Mouse (Mus musculus) ovary, adult 18-20 months (tissue): ENCODE results near the gene Entpd5.

Source experiments
- DNase-seq: peaks from one replicate; pipeline ENCODE4 v3.0.0; 2022; ENCODE audit warnings: low spot score, mixed read lengths

The Entpd5 gene

DNA sequence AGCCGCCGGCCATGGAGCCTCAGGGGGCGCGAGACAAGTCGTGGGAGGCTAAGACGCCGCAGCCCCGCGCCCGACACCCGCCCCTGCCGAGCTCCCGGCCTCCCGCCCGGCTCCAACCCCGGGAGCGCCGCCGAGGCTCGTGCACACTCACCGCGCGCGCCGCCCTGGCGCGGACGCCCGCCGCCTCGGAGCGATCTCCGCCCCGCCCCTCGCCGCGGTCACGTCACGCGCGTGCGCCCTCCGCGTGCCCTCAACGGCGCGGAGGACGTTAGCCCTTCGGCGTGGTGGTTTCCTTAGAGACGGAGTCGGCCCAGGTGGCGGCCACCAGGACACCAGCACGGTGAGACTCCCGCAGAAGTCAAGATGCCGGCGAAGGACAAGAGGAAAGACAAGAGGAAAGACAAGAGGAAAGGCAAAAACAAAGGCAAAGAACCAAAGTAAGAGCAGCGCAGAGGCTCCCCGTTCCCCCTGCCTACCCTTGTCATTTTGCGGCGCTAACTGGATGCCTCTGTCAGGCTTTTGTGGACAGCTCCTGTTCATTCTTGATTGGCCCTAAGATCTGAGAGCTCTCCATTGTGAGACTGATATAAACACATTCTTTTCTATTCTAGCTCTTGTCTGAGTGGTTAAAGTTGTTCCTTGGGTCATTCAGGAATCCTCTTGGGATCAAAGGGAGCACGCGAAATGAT is at the start of gene Entpd5, which contains the start of gene Bbof1:
Entpd5 (minus strand) TSS at position 211 of the 689 bp plus-strand sequence.
Bbof1 (plus strand) TSS at position 253 of the 689 bp plus-strand sequence.
- DNase-seq, result peak; percentile 72

DNA sequence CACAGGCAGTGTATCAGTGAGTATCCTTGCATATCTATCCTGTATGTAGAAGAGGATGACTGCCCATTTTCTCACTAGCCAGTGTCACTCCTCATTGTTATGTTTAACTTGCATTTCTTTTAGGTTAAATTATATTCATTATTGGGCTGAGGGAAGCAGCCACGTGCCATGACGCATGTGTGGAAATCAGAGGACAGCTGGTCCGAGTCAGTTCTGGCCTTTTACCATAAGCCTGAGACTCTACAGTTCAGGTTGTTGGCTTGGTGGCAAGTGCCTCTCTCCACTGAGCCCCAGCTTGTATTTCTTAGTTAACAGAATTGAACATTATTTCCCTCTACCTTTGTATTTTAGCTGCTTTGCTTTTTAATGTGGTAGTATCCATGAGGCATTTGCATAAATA is 48.1 kb upstream of the Entpd5 start:
- no peak for DNase-seq

DNA sequence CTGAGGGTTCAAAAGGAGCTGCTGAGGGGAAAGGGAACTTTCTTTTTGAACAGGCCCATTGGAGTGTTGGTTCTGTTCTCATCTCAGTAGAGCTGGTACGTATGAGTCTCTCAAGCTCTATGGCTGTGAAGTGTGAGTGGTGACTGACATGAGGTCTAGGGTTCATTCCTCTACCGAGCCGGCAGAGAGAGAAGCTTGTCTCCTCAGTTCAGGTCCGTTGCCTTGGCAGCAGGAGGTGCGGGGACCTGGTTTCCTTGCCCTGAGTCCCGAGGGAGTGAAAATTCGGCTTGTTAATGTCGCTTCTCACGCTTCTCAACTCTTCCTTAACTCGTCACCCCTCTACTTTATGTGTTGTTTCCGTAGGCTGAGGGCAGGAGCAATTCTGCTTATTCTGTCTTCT is 43.0 kb upstream of the Entpd5 start:
- DNase-seq, result no peak

DNA sequence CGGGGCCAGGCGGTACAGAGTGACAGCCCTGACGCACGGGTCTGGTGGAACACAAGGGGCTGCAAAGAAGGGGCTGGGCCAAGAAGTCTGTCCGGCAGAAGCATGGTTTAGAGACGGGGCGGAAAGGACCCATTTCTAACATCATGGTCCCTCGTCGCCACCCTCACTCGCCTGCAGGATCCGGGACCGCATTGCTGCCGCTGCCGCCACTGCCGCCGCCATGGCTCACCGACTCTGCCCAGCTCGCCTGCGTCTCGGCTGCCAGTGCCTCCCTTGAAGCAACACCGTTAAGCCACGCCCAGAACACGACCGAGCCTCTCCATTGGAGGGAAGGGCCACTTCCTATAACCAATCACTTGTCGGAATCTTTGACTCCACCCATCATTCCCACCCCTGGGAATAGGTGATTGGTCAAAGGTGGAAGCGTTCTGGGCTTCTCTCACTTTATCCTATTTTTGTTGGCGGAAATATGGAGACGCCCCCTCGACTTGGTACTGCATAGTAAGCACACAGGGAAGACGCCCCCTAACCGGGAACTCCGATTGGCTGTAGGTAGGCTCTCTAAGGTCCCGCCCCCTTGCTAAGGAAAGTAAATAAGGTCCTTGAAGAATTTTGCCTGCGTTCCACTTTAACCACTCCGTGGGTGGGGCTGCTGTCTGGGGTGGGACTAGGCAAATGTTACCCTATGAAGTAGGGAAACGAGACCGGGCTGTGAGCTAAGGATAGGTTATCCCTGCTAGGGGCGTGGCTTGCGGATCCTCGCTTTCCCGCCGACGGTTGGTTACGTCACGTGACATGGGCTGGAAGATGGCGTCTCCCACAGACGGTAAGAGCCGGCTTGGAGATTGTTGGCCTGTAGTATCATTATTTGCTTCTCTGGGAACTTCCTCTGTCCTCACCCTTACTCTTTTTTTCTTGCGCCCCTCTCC is 42.2 kb upstream of the Entpd5 start, which contains the start of the genes Aldh6a1 and Lin52:
Aldh6a1 (minus strand) TSS at position 287 of the 929 bp plus-strand sequence.
Lin52 (plus strand) TSS at position 705 of the 929 bp plus-strand sequence.
- DNase-seq, result peak; percentile 98

DNA sequence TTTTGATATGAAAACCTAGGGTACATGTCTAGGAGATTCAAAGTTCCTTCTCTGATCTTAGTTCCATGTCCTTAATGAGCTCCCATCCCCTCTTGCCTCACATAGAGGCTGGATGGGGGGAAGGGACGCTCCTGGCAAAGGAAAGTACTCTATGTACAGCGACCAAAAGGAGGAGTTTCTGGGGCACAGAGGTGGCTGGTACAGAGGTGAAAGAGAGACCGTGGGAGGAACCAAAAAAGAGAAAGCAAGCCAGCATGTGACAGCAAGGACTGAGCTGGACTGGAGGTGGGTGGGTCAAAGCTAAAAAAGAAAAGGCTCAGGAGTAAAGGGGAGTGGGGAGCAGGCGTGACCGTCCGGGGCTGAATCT is 41.5 kb upstream of the Entpd5 start:
- DNase-seq, result peak; percentile 33

DNA sequence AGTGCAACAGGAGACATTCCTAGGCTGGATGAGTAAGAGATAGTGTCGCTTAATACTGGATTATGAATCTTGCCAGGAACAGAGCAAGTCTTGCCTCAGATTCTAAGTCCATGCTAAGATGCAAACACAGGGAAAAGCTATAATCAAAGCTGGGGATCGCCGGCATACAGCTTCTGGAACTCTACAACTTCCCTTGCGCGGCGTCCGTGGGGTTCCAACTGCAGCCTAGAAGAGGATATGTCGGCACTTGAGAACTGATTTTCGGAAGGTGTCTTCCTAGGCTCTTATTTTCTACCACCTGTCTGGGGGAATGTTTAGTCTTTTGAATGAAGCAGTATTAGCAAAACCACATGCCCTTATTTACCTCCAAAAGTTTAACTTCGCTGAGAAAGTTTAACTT is 41.1 kb upstream of the Entpd5 start:
- no peak for DNase-seq

DNA sequence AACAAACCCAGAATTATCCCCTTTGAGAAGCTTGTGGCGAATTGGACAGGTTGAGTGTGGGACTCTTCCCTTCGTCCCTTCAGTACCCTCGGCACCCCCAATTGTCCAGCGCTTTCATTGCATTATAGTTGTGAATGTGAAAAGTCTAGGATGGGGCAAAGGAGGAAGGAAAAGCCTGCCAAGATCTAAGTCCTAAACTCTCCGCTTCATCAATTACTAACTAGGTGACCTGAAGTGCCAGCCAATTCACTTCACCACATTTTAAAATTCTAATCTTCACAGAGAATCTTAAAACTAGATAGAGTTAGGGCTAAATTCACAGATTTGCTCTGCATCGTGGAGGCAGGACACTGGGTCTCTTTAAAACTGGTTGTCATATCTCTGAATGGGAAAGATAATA is 39.4 kb upstream of the Entpd5 start:
- no peak for DNase-seq

DNA sequence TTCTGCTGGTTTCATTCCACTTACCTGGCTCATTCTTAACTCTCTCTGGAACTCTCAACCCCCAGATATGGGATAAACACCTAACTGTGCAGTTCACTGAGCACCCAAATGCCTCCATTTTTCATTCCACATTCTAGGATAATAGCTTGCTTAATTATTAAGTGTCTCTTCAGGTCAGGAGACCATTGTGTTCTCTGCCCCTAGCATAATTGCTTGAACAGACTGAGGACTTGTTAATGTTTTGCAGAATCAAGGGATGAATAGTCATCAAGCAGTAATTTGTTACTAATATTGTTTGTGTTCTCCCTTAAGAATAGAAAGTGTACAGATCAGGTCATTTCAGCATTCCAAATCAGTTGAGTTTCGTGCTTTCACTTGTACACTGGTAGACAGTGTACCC is 38.6 kb upstream of the Entpd5 start:
- no peak for DNase-seq

DNA sequence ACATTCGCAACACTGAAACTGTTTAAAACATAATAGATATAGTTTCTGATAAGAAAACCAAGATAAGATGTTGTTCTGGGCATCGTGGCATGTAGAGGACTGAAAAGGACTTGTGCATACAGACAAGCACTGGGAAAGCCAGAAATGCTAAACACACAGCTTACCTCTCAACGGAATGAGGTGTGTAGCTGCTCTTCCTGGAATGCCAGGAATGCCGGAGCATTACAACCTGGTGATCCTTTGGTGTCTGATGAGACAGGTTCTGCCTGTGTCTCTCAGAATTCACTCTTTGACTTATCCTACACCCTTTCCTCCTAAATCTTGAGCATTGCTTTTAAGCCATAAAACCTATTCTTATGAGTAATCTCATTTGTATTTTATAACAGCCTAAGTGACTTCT is 33.7 kb upstream of the Entpd5 start:
- DNase-seq, result no peak

DNA sequence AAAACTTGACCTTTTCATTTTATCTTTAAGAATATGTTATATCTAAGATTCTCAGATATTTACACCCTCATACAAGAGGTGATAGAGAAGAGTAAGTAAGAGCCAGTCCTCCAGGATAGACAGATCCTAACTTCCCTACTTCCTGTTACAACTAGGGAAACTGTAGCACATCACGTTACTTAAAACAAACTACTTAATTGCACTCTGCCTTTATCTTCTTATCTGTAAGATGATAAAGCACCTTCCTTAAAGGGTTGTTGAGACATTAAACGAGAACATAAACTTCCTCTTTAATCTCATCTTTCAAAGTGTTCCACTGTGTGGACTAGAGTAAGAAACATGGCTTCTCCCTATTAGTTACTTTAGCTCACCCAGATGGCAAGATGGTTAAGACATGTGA is 29.9 kb upstream of the Entpd5 start:
- no peak for DNase-seq

DNA sequence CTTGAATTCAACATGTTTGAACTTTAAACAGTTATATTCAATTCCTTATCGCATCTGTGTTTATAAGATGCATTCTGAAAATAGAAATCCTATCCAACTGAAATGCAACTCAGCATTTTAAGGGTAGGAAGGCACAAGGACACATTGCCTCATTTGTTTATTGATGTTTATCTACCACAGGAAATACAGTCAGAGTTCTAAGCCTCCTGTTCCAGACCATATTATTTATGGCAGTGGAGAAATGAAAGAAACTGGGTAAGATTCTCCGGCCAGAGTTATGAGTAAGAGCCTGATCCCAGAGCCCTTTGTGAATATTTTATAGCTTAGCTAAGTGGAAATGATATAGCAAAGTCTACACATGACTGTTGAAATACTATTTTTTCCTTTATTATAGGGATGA is 21.0 kb upstream of the Entpd5 start:
- DNase-seq, result no peak

DNA sequence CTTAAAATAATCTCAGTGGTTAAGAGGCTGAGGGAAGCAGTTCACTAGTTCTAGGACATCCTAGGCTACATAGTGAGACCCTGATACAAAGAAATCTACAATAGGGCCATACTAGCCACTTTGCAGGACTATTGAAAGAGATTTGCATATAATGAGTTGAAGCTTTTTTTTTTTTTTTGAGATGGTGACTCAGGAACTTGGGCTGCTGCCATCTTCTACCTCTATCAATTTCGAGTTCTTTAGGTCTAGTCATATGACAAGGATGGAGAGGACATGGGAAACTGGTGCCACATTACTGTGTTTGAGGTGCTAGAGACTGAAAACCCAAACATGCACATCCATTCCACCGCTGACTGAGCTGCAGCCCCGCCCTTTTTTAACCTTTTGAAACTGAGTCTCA is 15.2 kb upstream of the Entpd5 start:
- DNase-seq, result no peak

DNA sequence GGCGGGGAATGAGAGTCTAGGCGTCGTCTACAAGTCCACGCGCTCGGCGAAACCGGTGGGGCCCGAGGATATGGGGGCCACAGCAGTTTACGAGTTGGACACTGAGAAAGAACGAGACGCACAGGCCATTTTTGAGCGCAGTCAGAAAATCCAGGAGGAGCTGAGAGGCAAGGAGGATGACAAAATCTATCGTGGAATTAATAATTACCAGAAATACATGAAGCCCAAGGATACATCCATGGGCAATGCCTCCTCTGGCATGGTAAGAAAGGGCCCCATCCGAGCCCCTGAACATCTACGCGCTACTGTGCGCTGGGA is 8.7 kb upstream of the Entpd5 start:
- no peak for DNase-seq

DNA sequence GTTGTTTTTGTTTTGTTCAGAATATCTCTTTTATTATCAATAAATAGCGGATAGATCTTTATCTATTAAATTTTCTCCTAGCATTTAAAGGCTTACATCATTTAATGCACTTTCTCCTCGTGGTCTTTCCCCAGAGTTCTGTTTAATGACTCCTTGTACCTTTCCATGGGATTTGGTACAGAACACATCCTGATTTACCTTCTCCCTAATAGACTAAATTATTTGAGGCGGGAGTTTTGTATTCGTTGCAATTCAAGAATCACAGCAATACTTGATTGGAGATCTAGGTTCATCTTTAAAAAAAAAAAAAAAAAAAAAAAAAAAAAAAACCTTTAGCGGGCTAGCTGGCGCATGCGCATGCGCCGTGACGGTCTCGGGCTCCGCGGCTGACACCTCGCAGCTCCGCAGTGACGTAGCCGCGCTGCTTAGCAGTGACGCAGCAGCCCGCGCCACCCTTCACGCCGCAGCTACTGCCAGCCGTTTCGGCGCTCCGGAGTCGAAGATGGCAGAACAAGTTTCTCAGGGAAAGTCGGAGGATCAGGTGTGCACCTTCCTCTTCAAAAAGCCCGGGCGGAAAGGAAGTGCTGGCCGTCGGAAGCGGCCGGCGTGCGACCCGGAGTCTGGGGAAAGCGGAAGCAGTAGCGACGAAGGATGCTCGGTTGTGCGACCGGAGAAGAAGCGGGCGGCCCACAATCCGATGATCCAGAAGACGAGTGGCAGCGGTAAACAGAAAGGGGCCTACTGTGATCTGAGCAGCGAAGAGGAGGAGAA is 8.2 kb upstream of the Entpd5 start, which contains the start of gene Rnf113a2:
Rnf113a2 (plus strand) TSS at position 363 of the 771 bp plus-strand sequence.
- DNase-seq, result peak; percentile 64

DNA sequence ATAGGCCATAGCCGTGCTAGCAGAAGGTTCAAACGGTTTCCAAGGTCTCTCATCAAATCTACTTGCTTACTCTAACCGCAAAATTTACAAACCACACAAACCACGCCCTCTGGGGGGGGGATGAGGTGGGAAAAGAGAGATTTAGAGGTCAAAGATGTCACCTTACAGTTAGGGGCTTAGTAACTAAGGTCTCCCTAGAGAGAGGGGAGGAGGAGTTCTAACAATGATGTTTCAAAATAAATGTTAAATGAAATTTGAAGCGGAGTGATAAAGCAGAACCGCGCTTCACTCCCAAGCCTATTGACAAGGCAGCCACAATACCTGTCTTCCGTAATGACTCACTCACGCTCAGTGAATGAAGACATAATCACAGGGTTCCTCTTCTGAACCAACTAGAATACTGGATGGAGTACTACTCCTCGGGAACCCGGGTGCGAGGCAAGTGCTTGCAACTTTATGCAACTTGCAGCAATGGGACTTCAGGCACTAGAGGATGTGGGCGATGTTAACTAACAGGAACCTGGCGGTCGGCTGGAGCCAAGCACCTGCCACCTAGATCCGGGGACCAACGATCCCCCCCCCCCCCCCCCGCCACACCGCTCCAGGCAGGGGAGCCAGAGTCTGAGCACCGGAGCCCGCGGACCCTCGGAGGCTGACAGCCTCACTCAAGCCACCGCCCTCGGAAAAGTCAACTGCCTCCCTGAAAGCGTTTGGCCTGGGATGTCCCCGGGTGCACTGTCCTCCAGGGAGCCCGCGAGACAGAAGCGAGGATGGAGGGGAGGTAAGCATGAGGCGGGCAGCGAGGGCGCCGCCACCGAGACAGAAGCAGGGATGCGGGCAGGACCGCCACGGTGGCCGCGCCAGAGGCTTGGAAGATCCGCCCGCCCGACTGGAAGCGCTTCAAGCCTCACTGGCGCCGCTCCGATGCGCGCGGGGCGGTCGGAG is 683 bp downstream of the Entpd5 start:
- no peak for DNase-seq

DNA sequence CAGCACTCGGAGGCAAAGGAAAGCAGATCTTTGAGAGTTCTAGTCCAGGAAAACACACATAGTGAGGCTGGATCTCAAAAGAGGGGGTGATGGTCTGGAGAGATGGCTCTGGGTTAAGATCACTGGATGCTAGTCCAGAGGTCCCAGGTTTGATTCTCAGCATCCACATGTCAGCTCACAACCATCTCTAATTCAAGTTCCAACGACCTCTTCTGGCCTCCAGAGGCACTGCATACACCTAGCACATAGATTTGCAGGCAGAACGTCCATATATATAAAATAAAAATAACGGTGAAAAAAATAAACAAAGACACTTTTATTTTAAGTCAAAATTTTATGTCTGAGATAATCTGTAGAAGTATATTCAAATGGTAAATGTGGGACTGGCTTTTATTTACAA is 1.6 kb downstream of the Entpd5 start:
- DNase-seq, result no peak

DNA sequence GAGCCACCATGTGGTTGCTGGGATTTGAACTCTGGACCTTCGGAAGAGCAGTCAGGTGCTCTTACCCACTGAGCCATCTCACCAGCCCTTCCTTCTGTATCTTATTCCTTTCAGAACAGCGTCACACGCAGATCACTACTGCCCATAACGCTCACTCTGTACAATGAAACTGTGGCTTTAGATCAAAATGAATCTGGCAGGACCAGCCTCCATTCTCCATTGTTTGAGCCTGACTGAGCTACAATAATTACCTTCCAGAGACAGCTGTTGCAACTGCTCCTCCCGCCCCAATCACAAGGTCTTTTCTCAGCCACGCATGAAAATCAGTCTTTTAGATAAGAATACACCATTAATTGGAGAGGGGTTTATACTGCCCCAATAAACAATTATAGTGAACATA is 4.3 kb downstream of the Entpd5 start:
- DNase-seq, result no peak

DNA sequence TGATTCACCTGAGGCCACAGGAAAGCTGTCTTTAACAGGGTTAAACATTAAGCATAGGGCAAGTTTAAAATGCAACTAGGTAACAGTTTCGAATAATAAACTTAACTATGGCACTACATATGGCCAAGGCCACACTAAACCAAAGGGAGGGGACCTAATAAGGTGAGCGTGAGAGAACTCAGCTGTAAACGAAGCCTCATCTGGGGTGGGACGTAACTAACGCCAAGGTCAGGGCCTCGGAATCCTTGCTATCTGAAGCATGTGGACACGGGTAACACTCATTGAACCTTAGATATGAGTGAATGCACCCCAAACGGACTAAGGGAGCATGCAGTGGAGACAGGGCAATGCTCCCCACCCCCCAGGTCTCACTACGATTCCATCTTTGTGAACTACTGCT is 5.9 kb downstream of the Entpd5 start:
- no peak for DNase-seq

DNA sequence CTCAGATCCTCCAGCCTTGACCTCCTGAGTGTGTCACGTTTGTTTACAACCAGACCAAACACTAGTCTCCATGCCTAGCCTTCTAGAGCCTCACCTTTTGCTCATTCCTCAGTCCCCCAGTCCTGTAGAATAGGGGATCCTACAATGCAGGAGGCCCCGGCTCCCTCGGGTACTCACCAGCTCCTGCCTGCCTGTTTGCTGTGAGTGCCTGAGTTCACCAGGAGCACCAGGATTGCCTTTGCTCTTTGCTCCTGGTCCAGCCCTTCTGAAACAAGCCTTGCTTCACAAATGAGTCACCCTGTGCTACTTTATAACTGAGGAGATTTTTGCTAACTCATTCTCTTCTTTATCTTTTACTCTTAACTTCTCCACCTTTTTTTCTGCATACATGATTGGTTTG is 8.2 kb downstream of the Entpd5 start:
- DNase-seq, result no peak

DNA sequence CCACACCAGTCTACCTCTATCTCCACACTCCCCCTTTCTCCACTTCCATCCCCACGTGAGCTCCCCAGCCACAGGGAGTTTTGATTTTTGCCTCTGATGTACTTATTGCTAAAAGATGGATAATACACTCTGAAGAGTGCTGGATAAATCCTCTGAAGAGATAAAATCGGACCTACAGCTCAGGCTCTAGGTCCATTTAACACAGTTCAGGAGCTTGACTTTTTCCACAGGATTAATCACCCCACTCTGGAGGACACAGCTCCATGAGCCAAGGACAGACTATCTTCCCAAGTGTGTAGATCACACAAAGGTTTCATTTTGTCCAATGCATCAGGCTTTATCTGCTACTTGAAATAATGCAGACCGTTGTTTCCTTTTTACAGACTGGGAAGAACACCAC is 8.8 kb downstream of the Entpd5 start:
- DNase-seq, result no peak

DNA sequence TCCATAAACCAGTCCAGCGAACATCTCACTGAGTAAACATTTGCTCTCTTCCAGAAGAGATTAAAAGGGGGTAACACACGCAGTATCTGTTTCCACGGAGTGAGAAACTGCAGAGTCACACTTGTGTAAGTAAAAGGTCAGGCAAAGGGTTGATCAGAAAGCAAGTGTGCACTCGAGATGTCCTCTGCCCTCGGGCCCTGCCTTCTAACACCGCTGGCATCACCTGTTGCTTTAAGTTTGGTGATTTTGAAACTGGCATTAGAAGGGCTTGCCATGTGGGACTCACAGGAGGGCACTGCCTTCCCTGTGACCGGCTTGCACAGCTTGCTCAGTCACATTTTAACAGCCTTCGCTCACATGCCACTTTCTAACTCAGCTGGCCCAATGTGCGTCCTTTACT is 9.2 kb downstream of the Entpd5 start:
- no peak for DNase-seq
